Mouse (Mus musculus): ENCODE data around the gene Ccdc146. TPM values are rescaled to one million over a fixed set of nuclear protein-coding genes. Genes with fewer than 3 reads are reported as not detected.

Ccdc146 gene
- polyA plus RNA-seq, 1 experiment from 2014 or later, result 2.7 TPM

DNA sequence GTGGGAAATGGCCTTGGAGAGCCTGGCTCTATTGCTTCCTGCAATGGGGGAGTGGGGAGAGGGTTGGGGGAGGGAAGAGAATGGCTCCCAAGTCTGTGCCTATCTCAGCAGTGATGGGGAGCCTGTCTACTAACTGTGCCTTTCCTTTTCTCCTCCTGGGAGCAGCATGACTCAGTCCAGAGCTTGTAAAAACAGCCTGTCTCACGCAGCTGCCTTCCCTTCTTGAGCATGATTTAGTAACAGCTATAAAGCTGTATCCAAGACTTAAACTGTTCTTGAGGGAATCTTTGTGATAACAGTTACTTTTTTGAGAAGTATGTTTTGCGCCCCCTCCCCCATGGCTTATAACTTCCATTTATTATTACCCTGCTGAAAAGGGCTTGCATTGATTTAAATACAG, 176.6 kb downstream of the Ccdc146 start:
- ATAC-seq (ENCODE audit: insufficient number of reproducible peaks, insufficient read depth, low FRiP score, low read depth), result no peak
- H3K9ac ChIP-seq (ENCODE audit: low read length), result no peak overlapping the region

DNA sequence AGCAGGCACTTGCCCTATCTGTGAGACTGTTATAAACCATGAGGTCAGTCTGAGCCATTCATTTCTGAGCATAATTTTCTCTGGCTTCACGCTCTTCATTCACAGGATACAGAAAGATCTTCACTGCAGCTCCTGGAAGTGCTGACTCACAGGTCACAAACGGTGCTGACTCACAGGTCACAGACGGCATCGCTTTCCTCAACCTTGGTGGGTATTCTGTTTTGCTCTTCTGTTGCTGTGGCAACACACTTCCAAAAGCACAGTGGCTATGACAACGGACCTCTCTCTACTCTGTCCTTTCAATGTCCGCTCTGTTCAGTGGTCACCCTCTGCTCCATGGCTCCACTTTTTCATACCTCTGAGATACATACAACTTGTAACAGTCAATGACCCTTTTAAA, 177.7 kb downstream of the Ccdc146 start:
- H3K4me1 ChIP-seq (ENCODE audit: control insufficient read depth in 2 of 2, insufficient read depth in 2 of 2, low read length in 2 of 2), result no peaks in the 10 kb centered on the region
- no peak overlapping the region for H3K4me3 ChIP-seq (ENCODE audit: control insufficient read depth in 1 of 2, insufficient read depth in 1 of 2, low read depth in 1 of 2, low read length in 2 of 2)
- H3K9ac ChIP-seq (ENCODE audit: low read length), result no peak overlapping the region
- no peak for ATAC-seq (ENCODE audit: insufficient number of reproducible peaks, insufficient read depth, low FRiP score, low read depth)
- no peaks in the 10 kb centered on the region for H3K27me3 ChIP-seq (ENCODE audit: control insufficient read depth, insufficient read depth, low read length)
- H3K27ac ChIP-seq (replicated peaks in 1 of 2; ENCODE audit: control insufficient read depth in 1 of 2, insufficient read depth in 1 of 2, low read depth in 2 of 2, low read length in 2 of 2), result no peak overlapping the region
- no peak overlapping the region for H3K4me2 ChIP-seq (ENCODE audit: low read length)
- WGBS, result 68% methylated on average over 6 of the region's 6 CpGs
- no peaks in the 10 kb centered on the region; the same call in 1 of the 2 replicates for H3K9me3 ChIP-seq (ENCODE audit: control insufficient read depth, low read length)
- no peaks in the 10 kb centered on the region for H3K36me3 ChIP-seq (ENCODE audit: control insufficient read depth, insufficient read depth, low read length)

More for the DNA sequence above, 176.6 kb downstream of the Ccdc146 start:
- no peaks in the 10 kb centered on the region for H3K27me3 ChIP-seq (ENCODE audit: control insufficient read depth, insufficient read depth, low read length)
- H3K9me3 ChIP-seq (ENCODE audit: control insufficient read depth, low read length), result no peaks in the 10 kb centered on the region
- H3K4me3 ChIP-seq (ENCODE audit: control insufficient read depth in 1 of 2, insufficient read depth in 1 of 2, low read depth in 1 of 2, low read length in 2 of 2), result no peak overlapping the region
- no peak overlapping the region for H3K4me2 ChIP-seq (ENCODE audit: low read length)
- no peak overlapping the region for H3K27ac ChIP-seq (replicated peaks in 1 of 2; ENCODE audit: control insufficient read depth in 1 of 2, insufficient read depth in 1 of 2, low read depth in 2 of 2, low read length in 2 of 2)
- no peaks in the 10 kb centered on the region for H3K4me1 ChIP-seq (ENCODE audit: control insufficient read depth in 2 of 2, insufficient read depth in 2 of 2, low read length in 2 of 2)
- no peaks in the 10 kb centered on the region for H3K36me3 ChIP-seq (ENCODE audit: control insufficient read depth, insufficient read depth, low read length)
- WGBS, result 56% methylated on average over 2 of the region's 2 CpGs

DNA sequence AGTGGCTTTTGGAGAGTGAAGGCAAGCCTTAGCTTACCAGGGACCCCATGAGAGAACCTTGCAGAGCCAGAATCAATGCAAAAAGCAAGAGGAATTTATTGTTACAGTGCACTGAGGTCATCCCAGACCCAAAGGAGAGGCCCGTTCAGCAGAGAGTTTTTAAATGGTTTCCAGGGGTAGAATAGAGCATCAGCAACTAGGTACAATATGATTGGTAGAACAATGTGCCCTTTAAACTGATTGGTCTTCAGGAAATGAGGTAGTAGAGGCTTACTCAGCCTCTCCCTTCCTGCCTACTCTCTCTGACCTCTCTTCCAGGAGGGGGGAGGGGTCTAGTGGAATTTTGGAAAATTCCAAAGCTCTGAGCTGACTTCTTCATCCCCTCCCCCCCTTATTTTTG, 179.2 kb downstream of the Ccdc146 start:
- 74% methylated on average over 1 of the region's 1 CpGs for WGBS

DNA sequence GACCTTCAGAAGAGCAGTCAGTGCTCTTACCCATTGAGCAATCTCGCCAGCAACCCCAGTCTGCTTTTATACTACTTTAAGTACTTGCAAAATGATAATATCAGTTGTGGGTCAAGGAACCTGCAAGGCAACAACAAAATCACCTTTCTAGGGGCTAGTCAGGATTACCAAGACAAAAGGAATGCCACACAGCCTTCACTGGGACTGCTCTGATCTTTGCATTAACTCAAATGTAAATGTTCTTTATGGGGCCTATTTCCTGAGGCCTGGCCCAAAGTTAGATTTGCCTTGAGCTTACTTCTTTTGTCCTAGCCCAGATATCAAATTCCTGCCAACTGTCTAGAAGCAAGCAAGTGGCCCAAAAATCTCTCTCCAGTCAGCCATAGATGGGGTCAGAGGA, 179.9 kb downstream of the Ccdc146 start:
- Histone ChIP-seq H3K9ac (ENCODE audit: low read length) (no peak overlapping the region), H3K9me3 (ENCODE audit: control insufficient read depth, low read length) (no peaks in the 10 kb centered on the region; the same call in 1 of the 2 replicates), H3K4me2 (ENCODE audit: low read length) (no peak overlapping the region), H3K36me3 (ENCODE audit: control insufficient read depth, insufficient read depth, low read length) (no peaks in the 10 kb centered on the region), H3K27ac (replicated peaks in 1 of 2; ENCODE audit: control insufficient read depth in 1 of 2, insufficient read depth in 1 of 2, low read depth in 2 of 2, low read length in 2 of 2) (no peak overlapping the region), H3K27me3 (ENCODE audit: control insufficient read depth, insufficient read depth, low read length) (no peaks in the 10 kb centered on the region), H3K4me3 (ENCODE audit: control insufficient read depth in 1 of 2, insufficient read depth in 1 of 2, low read depth in 1 of 2, low read length in 2 of 2) (no peak overlapping the region), H3K4me1 (ENCODE audit: control insufficient read depth in 2 of 2, insufficient read depth in 2 of 2, low read length in 2 of 2) (no peaks in the 10 kb centered on the region)
- WGBS, result 69% methylated on average over 1 of the region's 1 CpGs
- ATAC-seq (ENCODE audit: insufficient number of reproducible peaks, insufficient read depth, low FRiP score, low read depth), result no peak

More for the DNA sequence above, 179.2 kb downstream of the Ccdc146 start:
- no peak overlapping the region for H3K4me2 ChIP-seq (ENCODE audit: low read length)
- H3K9ac ChIP-seq (ENCODE audit: low read length), result no peak overlapping the region
- no peaks in the 10 kb centered on the region; the same call in 1 of the 2 replicates for H3K9me3 ChIP-seq (ENCODE audit: control insufficient read depth, low read length)
- H3K27ac ChIP-seq (replicated peaks in 1 of 2; ENCODE audit: control insufficient read depth in 1 of 2, insufficient read depth in 1 of 2, low read depth in 2 of 2, low read length in 2 of 2), result no peak overlapping the region
- H3K36me3 ChIP-seq (ENCODE audit: control insufficient read depth, insufficient read depth, low read length), result no peaks in the 10 kb centered on the region
- no peaks in the 10 kb centered on the region for H3K27me3 ChIP-seq (ENCODE audit: control insufficient read depth, insufficient read depth, low read length)
- no peak for ATAC-seq (ENCODE audit: insufficient number of reproducible peaks, insufficient read depth, low FRiP score, low read depth)
- no peaks in the 10 kb centered on the region for H3K4me1 ChIP-seq (ENCODE audit: control insufficient read depth in 2 of 2, insufficient read depth in 2 of 2, low read length in 2 of 2)
- H3K4me3 ChIP-seq (ENCODE audit: control insufficient read depth in 1 of 2, insufficient read depth in 1 of 2, low read depth in 1 of 2, low read length in 2 of 2), result no peak overlapping the region

Other genes with a start within 250 kb of the Ccdc146 start
- gene Gsap, start 238.4 kb downstream of the Ccdc146 start, polyA plus RNA-seq (2014; fragmentation: Nextera tagmentation; extraction: Ambion mirVana), result 2.3 and 2.8 TPM in 2 replicates
- gene Fgl2, start 52.0 kb downstream of the Ccdc146 start, polyA plus RNA-seq (2014; fragmentation: Nextera tagmentation; extraction: Ambion mirVana), result 34.7 and 41.9 TPM in 2 replicates
- 9.9 and 11.7 TPM in 2 replicates for gene Fam185a, start 281 bp upstream of the Ccdc146 start, polyA plus RNA-seq (2014; fragmentation: Nextera tagmentation; extraction: Ambion mirVana)
- 16.7 and 17.9 TPM in 2 replicates for gene Lrrc17, start 118.9 kb upstream of the Ccdc146 start, polyA plus RNA-seq (2014; fragmentation: Nextera tagmentation; extraction: Ambion mirVana)
- gene Fbxl13, start 221.0 kb upstream of the Ccdc146 start, polyA plus RNA-seq (2014; fragmentation: Nextera tagmentation; extraction: Ambion mirVana), result 0.19 and 0.23 TPM in 2 replicates
- gene Armc10, start 221.1 kb upstream of the Ccdc146 start, polyA plus RNA-seq (2014; fragmentation: Nextera tagmentation; extraction: Ambion mirVana), result 23.6 and 28.2 TPM in 2 replicates